Mouse (Mus musculus): ENCODE results near the gene Mkrn2os.

Mkrn2os gene

GRCm38 (mm10) chr6:115582328-115583115, 9.9 kb downstream of the Mkrn2os start:
- peak; percentile 72 for DNase-seq

GRCm38 (mm10) chr6:115580810-115581209, 11.6 kb downstream of the Mkrn2os start:
- no peak for DNase-seq

DNA sequence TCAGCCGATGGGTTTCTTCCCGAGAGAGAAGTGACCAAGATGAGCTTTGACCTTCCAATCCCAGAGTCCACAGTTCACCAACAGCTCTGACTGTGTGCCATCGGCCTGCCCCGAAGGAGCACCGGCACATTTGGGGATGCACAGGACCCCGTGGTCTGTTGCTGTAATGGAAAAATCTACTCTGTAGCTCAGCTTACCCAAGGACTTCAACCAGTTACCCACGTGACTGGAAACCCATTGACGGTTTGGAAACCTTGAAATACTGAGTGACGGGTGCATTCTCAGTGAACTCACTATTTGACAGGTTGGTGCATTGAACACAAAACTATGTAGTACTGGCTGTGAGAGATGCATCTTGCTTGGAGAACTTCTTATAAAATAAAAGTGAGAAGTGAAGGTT, 14.4 kb downstream of the Mkrn2os start:
- no peak for DNase-seq

- DNase-seq, result no peak
Measured at GRCm38 (mm10) chr6:115577407-115577806, 15.0 kb downstream of the Mkrn2os start.

DNA sequence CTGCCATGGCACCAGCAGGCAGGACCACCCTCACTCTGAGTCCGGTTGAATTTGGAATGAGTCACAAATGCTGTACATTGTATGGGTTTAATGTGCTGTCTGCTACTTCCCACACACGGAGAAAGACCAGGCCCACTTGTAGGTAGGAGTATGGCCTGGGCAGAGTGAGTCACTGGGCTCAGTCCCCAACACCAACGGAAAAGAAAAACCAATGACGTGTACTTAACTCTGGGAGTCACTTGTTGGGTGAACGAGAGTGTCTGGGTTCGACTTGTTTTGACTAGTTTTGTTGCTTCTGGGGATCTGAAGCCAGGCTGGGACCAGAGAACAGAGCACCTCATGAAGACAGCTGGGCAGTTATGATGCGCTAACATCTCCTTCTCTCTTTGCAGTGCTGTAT, 18.2 kb downstream of the Mkrn2os start:
- DNase-seq, result no peak

DNA sequence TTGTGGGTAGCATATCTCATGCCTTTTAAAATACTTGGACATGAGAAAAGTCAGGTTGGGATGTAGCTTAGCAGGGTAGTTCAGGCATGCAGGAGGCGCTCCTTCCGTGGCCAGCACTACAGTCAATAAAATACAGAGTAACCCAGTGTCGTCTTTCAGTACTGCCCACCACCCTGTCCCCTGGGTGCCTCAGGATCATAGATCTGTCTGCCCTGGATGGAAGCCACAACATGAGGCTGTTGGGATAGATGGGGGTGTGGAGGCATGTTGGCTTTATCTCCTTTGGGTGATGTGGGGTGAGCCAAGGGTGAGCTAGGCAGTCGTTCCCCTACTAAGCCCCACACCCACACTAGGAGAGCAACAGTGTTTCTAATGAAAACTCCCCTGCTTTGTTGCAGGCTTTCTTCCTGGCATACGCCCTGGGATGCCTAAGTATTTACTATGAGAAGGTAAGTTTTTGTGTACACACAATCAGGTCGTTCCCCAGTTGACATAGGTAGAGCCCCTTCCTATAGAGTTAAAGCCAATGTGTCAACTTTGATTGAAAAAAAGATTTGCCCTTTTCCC, 26.8 kb downstream of the Mkrn2os start:
- DNase-seq, result peak; percentile 87

DNA sequence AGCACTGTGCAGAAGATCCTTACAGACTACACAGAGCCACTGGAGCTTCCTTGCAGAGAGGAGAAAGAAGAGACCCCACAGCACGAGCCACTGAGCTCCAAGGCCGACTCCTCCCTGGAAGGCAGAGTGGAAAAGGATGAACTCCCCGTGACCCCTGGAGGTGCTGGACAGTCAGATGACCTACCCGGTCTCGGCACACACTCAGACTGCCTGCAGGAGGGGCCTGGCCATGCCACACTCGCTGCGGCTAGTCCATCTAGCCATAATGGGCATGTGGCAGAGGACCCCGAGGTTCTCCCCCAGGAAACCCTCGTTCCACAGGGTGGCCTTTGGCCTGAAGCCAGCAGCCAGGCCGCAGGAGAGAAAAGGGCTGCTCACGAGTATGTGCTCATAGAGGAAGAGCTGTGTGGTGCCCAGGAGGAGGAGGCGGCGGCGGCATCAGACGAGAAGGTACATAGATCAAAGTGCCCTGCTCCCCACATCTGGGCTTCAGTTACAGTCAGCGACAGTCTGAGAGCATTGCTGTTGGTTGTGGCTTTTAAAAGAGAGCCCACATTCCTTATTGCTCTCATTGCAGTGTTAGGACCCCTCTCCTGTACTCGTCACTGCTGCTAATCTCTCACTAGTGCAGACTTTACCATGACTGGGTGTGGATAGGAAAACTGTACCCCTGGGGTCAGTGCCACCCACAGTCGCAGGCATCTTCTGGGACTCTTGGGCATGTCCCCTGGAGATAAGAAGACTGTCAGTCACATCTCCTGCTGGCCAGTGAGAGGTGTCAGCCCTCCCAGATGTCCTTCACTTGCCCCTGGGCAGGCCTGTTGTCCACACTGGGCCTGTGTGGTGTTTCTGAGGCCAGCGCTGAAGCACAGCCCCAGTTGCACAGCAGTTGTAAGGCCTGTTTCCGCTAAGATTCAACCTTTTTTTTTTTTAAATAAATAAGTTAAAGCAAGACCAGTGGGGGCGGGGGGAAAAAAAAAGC, 32.4 kb downstream of the Mkrn2os start:
- DNase-seq, result peak; percentile 92

DNA sequence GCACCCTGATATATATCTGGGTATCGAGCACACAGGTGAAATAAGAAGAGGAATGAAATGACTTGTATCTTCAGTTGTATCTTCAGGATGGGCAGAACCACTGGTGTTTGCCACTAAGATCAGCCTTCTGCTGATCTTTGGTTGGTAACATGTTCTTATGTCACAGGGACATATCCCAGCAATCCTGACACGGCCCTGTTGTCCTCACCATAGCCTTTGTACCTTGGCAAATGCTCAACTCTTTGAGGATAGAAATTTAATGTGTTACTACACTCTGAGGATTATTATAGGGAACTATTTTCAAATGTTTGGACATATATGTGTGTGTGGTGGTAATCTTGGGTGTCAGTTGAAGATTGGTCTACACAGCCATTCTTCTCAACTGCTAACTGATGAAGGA, 34.2 kb downstream of the Mkrn2os start:
- no peak for DNase-seq

DNA sequence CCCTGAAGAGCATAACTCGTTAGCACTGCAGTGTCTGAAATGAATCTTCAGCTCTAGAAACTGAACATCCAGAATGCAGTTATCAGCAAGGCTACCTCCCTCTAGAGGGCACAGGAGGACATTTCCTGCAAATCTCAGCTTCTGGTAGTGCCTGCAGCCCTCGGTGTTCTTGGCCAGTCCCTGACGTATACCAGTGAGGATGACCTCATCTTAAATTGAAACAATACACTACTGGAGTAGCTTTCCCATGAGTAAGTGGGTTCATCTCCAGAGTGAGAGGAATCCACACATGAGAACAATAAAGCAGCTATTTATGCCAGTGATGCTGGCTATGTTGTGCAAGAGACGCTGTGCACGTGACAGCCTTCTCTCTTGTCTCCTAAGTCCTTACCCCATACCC, 36.9 kb downstream of the Mkrn2os start:
- DNase-seq, result no peak

GRCm38 (mm10) chr6:115546276-115546675, 46.1 kb downstream of the Mkrn2os start:
- DNase-seq, result no peak

DNA sequence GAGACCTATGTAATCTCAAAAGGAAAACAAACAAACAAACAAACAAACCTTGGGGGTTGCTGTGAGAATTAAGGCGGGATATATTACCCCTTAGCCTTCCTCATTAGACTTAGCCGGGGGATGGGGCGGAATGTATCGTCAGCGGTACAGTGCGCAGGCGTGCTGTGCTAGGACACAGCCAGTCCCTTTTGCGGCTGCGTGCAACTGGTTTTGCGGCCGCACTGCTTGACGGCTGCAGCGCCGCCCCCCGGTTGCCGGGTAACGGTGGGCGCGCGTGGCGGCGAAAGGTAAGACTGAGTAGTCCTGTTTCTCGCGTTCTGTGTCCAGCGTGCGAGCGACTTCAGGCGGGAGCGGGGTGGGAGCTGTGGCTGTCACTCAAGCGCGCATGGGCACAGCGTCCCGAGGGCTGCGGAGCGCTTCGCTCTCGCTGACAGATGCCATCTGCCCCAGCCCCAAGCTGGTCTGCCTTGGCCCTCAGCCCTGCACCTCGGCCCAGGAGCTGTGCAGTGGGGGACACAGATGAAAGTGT, 47.9 kb downstream of the Mkrn2os start, which contains the start of gene Tsen2:
TSS of gene Tsen2 (plus strand) at position 223 of the 529 bp plus-strand sequence.
- DNase-seq, result peak; percentile 100

DNA sequence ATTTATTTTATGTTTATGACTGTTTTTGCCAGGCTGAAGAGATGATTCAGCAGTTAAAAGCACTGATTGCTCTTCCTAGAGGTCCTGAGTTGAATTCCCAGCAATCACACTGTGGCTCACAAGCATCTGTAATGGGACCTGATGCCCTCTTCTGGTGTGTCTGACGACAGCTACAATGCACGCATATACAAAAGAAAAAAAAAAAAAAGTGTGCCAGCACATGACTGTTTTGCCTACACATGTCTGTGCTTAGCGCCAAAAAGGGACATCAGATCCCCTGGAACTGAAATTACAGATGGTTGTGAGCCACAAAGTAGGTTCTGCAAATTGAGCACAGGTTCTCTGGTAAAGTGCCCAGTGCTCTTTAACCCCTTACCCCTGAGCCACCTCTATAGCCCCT, 50.0 kb downstream of the Mkrn2os start:
- DNase-seq, result no peak

DNA sequence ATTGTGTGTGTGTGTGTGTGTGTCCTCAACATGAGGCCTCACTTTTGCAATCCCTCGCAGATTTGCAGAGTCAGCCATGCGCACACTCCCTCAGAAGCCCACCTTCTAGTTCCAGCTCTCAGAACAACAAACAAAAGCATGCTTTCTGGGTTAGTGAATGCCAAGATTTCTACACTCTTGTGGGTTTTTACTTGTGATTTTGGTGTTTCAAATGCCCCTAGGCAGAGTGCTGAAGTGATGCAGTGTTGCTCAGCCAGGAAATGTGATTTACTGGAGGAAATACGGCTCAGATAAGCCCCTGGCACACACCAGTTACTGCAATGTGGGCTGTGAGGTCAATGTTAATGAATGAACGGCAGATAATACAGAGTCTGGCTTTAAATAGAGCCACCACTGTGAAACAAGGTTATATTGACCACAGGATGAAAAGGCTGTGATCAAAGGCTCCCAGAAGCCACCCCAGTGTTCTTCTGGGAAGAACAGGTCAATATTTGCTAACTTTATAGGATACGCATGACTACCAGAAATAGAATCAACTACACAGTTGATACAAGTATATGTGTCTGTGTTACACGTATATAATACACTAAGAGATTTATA, 50.6 kb downstream of the Mkrn2os start:
- DNase-seq, result no peak

- peak; percentile 98 for DNase-seq
Measured at GRCm38 (mm10) chr6:115538645-115539429, 53.5 kb downstream of the Mkrn2os start.

DNA sequence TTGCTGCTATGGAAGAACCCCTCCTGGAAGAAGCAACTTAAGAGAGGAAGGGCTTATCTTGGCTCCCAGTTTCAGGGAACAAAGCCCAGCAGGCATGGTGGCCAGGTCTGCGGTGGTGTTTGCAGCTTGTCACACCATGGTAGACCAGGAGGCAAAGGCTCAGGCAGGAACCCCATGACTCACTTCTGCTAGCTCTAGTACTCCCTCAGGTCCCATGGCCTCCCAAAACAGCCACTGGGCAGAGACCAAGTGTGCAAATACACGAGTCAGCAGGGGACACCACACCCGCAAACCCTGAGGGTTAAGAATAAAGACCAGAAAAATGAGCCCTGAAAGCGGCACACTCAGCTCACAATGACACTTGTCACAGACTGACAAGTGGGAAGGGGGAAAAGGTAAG, 56.2 kb downstream of the Mkrn2os start:
- DNase-seq, result no peak

- peak; percentile 93 for DNase-seq
Measured at GRCm38 (mm10) chr6:115534617-115535016, 57.8 kb downstream of the Mkrn2os start.
